Mouse (Mus musculus) forelimb bud, embryonic 11.5 days (tissue): Measurements from ENCODE around the gene Lair1.
"Not testable (repeated sequence)": the region's sequence is repeated elsewhere in the genome, so short reads cannot be mapped to it uniquely, and the experiment has no call there.

Source experiments
- DNase-seq: peaks from one replicate; pipeline ENCODE4 v3.0.0-alpha.2; 2012; ENCODE audit warnings: low read depth, low spot score

The Lair1 gene

GRCm38 (mm10) chr7:4003996-4004395 is 59.0 kb downstream of the Lair1 start:
- DNase-seq, result not testable (repeated sequence)

DNA sequence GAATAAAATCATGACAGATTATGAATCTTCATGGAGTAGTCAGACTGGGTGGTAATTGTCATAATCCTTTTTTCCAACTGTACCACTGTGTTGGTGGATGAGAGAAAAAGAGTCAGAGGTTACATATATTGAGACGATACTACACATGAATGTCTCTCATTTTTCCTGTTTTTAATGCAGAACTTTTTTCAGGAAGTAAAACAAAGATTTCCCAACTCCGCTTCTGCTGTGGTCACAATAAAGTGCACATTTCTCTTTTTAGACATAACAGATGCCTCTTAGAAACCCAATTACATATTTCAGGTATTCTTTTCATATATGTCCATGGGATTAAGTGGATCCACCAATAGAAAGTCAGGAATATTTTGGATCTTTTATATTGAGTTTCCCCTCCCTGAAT is 101.0 kb downstream of the Lair1 start:
- DNase-seq, result no peak

GRCm38 (mm10) chr7:3957387-3957786 is 105.6 kb downstream of the Lair1 start:
- DNase-seq, result no peak
